Mouse (Mus musculus) layer of hippocampus, adult 8-10 months (tissue): ENCODE measurements around the gene Kcnj6. TPM values are rescaled to one million over a fixed set of nuclear protein-coding genes. Genes with fewer than 3 reads are reported as not detected.

Experiments used
- DNase-seq, 2 experiments: peaks; one replicate each; pipeline ENCODE4 v3.0.0; 2022; ENCODE audit warnings: low spot score in 2 of 2
- total RNA-seq, 4 experiments: library from RNA; stranded (reverse); gene quantifications; 2 replicates each; pipeline ENCODE4 v1.2.4; 2022

Gene Kcnj6
- 100 to 1,000 TPM in 3 of 4 experiments, 10 to 100 TPM in 1; 96.6 to 128 (median 116) TPM for total RNA-seq

DNA sequence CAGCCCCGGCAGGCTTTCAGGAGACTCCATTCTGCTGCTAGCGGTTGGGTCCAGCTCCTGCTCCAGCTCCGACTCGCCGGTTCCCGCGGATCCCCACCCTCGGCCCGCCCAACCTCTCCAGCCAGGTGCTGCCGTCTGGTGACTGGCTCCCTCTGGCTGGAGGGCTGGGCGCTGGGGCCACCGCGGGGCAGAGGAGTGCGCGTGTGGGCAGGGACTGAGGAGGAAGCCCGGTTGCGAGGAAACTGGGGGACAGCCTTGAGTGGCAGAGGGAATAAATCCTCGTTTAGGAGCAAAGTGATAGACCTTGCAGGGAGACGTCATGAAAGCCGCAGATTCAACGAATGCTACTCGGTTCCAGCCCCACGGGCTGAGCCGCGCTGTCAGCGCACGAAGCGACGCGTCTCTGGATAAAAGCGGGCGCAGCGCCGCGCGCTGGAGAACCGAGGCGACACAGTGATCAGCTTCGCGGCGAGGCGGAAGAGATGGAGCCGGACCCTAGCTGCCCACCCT lies at the start of gene Kcnj6:
Kcnj6 (minus strand) TSS at position 362 of the 510 bp plus-strand sequence.
- peak; percentile 65 to 81 for DNase-seq

- no peak for DNase-seq
These were observed 12.4 kb upstream of the Kcnj6 start for GRCm38 (mm10) chr16:95009937-95010336.

- DNase-seq = no peak
These were observed 7.1 kb upstream of the Kcnj6 start for GRCm38 (mm10) chr16:95004599-95004998.

DNA sequence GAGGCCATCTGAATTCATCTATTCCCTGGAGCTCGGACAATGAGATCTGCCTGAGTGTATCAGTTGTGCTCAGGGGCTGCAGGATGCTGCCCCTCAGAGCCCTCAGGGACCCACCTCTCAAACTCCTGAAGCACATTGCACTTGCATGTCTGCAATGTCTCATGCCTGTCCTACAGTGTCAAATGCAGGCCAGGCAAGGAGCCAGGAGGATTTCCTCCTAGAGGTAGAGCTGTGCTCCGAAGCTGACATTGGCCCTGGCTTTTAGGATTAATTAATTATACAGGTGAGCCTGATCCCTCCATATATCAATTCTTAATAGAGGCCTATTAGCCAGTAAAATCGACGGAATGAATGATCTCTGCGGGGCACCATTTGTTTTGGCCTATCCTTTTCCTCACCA lies 2.0 kb upstream of the Kcnj6 start:
- DNase-seq = no peak

- DNase-seq = no peak
These were observed 1.5 kb upstream of the Kcnj6 start for GRCm38 (mm10) chr16:94999019-94999418.

DNA sequence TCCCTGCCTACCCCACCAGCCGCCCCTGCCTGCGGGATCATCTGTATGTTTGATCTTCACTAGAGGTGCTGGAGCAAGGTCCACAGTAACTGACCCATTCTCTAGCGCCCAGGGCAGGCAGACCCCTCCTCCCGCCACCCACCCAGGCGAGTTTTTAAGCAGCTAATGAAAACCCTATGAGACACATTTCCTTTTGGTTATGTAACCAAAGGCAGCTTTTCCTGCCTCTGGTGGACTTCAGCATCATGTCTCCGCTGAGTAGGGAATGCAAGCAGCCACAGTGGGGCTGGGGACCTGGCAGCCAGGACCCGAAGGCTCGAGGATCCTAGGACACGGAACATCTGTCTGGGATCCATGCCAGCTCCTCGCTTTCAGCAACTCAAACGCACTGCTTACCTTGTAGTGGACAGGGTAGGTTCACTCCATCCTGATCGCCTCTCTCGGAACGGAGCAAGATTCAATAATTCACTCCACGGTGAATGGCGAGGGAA lies 665 bp downstream of the Kcnj6 start:
- DNase-seq = peak; percentile 42 to 57

DNA sequence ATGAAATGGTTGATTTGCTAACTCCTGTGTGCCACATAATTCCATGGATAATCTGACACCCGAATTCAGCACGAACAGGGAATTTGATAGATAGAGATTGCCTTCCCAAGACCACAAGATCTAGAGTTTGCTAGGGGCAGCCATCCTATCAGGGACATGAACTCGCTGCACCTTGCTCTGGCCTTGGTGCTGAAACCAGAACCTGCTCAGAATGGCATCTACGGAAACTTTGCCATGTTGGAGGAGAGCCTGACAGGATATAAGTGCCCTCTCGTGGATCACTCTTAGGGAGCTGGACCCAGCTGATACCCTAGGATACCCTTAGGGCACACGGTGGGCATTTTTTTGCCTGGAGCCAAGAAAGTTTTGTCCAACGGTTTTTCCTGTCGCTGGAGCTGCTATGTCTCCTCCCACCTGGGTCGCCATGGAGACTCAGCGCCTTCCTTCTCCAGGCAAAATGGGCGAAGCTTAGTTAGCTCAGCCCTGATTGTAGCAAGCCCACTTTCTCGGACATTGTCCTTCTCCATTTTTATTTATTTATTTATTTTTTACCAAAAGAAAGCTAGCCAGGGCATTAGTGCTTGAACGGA lies 1.9 kb downstream of the Kcnj6 start:
- peak in 1 of 2 experiments; percentile 53 for DNase-seq

GRCm38 (mm10) chr16:94994924-94995323 lies 2.6 kb downstream of the Kcnj6 start:
- no peak for DNase-seq

DNA sequence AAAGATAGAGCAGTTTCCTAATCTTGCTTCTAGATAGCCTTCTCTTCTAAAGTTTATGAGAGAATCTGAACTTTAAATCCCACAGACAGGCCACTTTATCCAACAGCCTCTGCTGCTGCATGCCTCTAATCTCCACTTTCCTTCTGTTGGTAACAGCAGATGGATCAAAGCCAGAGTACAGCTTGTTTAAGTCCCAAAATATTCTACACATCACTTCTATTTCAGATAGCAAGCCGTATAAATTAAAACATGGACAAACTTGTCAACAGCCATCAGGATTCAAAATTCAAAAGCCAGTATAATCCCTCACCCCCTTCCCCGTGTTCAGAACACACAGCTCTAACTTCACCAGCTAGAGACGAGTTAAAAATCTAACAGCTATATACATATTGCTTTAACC lies 3.4 kb downstream of the Kcnj6 start:
- no peak for DNase-seq

GRCm38 (mm10) chr16:94990114-94990513 lies 7.4 kb downstream of the Kcnj6 start:
- no peak for DNase-seq

DNA sequence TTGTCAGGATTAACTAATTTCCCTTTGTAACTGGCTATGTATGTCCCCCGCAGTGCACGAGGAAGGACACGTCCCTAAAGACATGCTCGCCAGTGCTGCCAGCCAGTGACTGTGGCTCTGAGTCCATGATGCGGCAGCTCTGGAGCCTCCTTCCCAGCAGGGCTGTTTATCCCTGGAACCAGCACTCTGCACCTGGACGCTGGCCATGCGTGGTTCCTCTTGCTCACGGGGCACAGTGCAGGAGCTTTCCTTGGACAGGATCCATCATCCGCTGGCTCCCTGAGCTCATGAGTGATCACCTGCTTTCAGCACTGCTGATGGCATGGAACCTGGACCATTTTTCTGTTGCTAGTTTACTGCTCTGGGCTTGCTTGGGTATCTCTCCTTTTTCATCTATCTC lies 10.8 kb downstream of the Kcnj6 start:
- DNase-seq = peak in 1 of 2 experiments; percentile 40

GRCm38 (mm10) chr16:94984263-94984662 lies 13.2 kb downstream of the Kcnj6 start:
- no peak for DNase-seq

DNA sequence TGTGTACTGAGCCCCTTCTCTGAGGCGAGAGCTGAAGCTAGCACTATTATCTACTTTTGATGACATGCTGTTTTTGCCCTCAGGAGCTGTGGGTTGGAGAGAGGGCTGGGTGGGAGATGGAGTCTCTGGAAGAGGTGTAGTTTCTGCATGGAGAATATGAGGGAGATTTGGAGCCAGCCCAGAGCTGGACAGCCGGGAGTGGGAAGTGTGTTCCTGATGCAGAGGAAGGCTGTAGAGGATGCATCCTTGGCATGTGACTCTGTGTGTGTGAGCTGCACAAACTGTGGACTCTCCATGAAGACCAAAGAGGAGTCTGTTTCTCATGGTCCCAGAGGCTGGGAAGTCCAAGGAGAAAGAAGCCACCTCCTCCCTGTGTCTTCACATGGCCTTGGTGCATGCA lies 17.1 kb downstream of the Kcnj6 start:
- no peak for DNase-seq

DNA sequence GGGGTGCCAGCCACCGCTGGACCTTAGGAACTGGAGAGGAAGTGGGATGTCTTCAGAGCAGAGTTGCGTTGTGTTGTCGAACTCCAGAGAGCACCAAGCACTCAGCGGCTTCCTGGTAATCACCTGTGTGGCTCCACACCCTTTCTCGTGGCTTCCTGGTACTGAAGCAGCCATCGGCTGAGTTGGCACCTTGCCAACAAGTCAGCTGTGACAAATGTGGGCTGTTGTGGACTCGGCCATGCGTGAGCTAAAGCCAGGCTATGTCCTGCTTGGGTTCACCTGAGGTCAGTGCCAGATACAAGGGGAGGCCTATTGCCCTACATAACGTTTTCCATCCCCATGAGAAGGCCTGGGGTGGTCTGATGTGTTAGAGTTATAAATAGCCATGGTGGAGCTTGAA lies 18.0 kb downstream of the Kcnj6 start:
- no peak for DNase-seq

DNA sequence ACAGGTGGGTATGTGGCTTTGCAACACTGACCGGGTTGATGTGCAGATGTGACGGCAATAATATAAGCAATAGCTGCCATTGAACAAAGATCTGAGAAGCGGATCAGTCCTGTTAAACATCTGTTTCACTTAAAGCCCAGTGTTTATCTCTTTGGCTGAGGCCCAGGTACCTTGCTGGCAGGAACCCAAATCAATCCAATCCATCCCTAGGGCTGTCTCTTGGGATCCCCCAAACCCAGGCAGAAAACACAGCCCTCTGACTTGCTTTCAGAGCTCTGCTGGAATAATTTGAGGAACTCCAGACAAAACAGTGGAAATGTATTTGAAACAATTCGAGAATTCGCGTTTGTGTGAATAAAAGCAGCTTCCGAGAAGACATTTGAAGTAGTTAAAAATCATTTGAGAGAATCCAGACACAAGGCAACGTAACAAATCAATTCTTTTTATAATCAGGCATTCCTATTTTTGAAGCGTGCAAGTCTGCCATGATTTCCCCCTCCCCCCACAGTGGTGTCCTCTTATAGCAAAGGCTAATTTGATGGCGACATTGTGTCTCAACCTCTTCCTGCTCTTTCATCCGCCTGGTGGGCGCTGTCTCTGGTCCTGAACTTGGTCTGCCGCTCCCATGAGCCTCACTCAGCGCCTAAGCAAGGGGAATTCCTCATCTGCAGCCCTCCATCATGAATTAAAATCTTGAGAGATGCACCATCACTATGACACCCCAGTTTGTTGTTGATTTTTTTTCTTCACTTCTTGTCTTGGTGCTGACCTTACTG lies 25.2 kb downstream of the Kcnj6 start:
- DNase-seq = no peak

DNA sequence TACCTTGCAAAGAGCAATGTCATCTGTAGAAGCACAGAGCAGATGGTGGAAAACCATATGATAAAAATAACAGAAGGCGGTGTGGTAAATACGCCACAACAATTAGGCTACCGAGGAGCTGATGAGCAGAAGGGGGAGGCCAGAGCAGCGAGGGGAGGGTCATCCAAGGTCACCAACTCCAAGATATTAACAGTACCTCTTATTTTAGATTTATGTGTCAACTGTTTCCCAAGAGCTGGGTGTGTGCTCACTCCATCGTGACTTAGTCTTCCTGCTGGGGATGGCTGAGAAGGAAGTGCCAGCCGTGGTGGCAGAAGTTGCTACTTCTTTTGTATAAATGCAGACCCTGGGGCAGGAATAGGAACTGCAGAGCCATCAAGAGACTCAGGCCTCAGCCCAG lies 28.6 kb downstream of the Kcnj6 start:
- no peak for DNase-seq

GRCm38 (mm10) chr16:94968472-94968871 lies 29.0 kb downstream of the Kcnj6 start:
- no peak for DNase-seq

DNA sequence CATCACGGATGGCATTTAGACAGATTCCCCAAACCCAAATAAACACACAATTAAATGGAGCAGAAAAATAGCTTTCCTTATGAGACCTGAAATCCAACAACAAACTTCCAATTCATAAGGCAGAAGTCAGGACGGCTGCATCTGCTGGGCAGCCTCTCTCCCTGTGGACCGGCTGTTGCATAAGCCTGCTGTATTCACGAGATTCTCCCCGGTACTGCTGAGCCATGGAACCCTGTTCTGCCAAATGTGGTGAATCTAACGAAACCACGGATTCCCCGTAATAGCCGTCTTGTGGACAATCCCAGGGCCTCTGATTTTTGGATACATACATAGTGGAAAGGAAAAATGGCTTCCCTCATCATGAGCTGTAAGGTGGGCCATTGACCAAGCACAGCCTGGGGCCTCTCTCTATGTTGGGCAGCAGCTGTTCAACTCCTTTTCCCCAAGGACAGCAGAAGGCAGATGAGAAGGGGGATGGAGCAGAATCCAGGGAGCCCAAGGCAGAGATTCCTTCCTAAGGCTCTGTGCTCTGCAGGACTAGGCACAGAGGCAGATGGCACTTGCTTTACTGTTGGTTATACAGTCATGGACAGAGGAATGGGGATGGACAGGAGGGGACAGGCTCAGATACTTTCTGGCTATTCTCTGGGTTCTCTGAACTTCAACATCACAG lies 40.2 kb downstream of the Kcnj6 start:
- DNase-seq = no peak

DNA sequence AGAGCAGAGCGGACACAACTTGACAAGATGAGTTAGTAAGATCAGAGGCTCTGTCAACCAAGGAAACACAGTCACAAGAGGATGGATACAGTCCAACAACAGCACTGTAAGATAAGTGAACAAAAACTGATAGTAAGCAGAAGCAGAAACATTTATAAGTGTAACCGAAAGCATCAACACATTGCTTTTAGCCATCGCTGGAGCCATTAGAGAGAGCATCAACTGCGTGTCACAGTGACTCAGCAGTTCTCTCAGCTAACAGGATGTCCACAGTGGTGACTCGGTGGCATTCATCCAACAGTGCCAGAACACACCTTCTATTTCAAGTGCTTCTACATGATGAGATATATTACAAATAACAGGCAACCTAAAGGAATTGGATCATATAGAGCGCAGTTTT lies 41.1 kb downstream of the Kcnj6 start:
- DNase-seq = no peak

- DNase-seq = no peak
These were observed 44.2 kb downstream of the Kcnj6 start for GRCm38 (mm10) chr16:94953294-94953693.

- no peak for DNase-seq
These were observed 48.3 kb downstream of the Kcnj6 start for GRCm38 (mm10) chr16:94949172-94949571.

GRCm38 (mm10) chr16:94946848-94947247 lies 50.7 kb downstream of the Kcnj6 start:
- no peak for DNase-seq
